Mouse (Mus musculus) lung, postnatal 0 days (tissue): ENCODE results near the gene Nat8f2. TPM values are rescaled to one million over a fixed set of nuclear protein-coding genes. Genes with fewer than 3 reads are reported as not detected.
A peak's percentile ranks its signal among the peaks of the same experiment; 100 is the strongest.
"Not testable (repeated sequence)": the region's sequence is repeated elsewhere in the genome, so short reads cannot be mapped to it uniquely, and the experiment has no call there.

Experiments
- ATAC-seq: fragments of 200-750 bp; cut with Nextera tagmentation; 2 replicates; pipeline ENCODE4 v1.8.0; 2017; ENCODE audit warnings: moderate library complexity
- DNase-seq: peaks from one replicate; pipeline ENCODE4 v3.0.0-alpha.2; 2016; ENCODE audit warnings: low spot score
- H3K27ac ChIP-seq: fragments of 300-500 bp; sonication (generic); 2 replicates; pipeline ENCODE4 v1.5.1; 2014; ENCODE audit warnings: antibody characterized with exemption, mild to moderate bottlenecking, low read length, mixed read lengths
- H3K27me3 ChIP-seq: fragments of 300-500 bp; sonication (generic); replicated peaks from 2 replicates; pipeline ENCODE4 v1.6.1; 2014; ENCODE audit warnings: low read length, mixed read lengths; ENCODE audit not compliant: insufficient read depth
- H3K36me3 ChIP-seq: fragments of 300-500 bp; sonication (generic); 2 replicates; pipeline ENCODE4 v1.6.1; 2014; ENCODE audit warnings: low read length, mixed read lengths; ENCODE audit not compliant: insufficient read depth
- H3K4me1 ChIP-seq: fragments of 300-500 bp; sonication (generic); 2 replicates; pipeline ENCODE4 v1.6.1; 2014; ENCODE audit warnings: antibody characterized with exemption, low read depth, low read length, mixed read lengths; ENCODE audit not compliant: insufficient read depth
- H3K4me2 ChIP-seq: fragments of 300-500 bp; sonication (generic); replicated peaks from 2 replicates; pipeline ENCODE4 v1.6.1; 2014; ENCODE audit warnings: low read depth, mild to moderate bottlenecking, low read length, moderate library complexity, mixed read lengths
- H3K4me3 ChIP-seq: fragments of 300-500 bp; sonication (generic); 2 replicates; pipeline ENCODE4 v1.5.1; 2014; ENCODE audit warnings: low read depth, low read length
- H3K9ac ChIP-seq: fragments of 300-500 bp; sonication (generic); replicated peaks from 2 replicates; pipeline ENCODE4 v1.6.1; 2014; ENCODE audit warnings: low read depth, mild to moderate bottlenecking
- H3K9me3 ChIP-seq: fragments of 300-500 bp; sonication (generic); 2 replicates; pipeline ENCODE4 v1.6.1; 2016; ENCODE audit warnings: low read length, mixed read lengths
- CTCF ChIP-seq: IDR thresholded peaks from 2 replicates; pipeline ENCODE4 v1.5.1; 2016; ENCODE audit warnings: antibody characterized with exemption, mild to moderate bottlenecking
- EP300 ChIP-seq: IDR thresholded peaks from 2 replicates; pipeline ENCODE4 v1.6.1; 2016; ENCODE audit warnings: antibody characterized with exemption, mild to moderate bottlenecking, control low read depth
- WGBS: fragments of 180-500 bp; shearing (Covaris S2); extraction: QIAGEN DNeasy Blood & Tissue Kit; methylation state at CpG from one replicate; pipeline ENCODE4 v1.1.7; 2014; 5-methylcytosine and 5-hydroxymethylcytosine counted together
- polyA plus RNA-seq: library from polyadenylated mRNA; unstranded; fragments of >200 nt; fragmentation: Nextera tagmentation; extraction: Ambion mirVana; gene quantifications from 2 replicates; pipeline ENCODE4 v1.2.1, GENCODE M21; 2015

The Nat8f2 gene
- polyA plus RNA-seq, 1 experiment from 2014 or later: not detected

DNA sequence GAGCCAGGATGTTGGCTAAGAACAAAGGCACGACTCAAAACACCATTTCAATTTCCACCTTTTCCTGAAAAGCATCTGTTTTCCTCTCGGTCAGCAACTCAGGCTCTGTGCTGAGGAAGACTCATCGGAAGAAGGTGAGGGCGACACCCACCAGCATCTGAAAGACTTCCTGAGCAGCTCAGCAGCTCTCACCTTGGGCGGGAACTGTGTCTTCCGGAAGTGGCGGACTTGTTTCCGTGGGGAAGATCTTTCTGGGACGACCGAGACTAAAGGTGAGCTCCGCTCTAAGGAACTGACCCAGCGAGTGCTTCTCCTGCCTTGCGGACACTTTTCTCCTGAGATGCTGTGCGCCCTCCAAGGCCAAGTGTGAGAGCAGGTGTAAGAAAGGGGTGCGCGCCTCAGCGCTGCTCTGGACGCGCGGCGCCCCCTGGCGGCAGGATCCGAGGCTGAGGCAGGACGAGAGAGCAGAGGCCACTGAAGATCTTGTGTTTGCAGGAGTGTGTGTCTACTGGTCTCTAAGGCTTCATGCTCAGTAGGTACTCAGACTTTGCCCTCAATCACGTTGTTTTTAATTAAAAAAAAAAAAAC lies 26.2 kb upstream of the Nat8f2 start:
- H3K4me2 ChIP-seq, H3K27ac ChIP-seq, H3K4me1 ChIP-seq, H3K9ac ChIP-seq, H3K4me3 ChIP-seq, H3K36me3 ChIP-seq, H3K9me3 ChIP-seq, DNase-seq, H3K27me3 ChIP-seq, ATAC-seq: not testable (repeated sequence)
- WGBS: 68% methylated on average over 25 of the region's 25 CpGs
- TF ChIP-seq CTCF: peak; percentile 66

DNA sequence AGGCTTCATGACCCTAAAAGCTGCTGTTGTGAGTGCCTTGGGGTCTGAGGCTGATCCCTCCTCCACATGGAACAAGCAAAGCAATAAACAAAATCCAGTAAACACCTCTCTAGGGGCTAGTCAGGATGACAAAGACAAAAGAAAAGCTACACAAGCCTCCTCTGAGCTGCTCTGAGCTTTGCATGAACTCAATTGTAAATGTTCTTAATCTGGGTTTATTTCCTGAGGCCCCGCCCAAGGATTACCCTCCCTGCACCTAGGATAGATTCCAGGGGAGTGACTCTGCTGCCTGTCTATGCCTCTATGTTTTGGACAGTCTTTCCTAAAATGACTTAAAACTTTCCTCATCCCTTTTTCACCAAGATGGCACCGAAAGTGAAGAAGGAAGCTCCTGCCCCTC lies 20.0 kb upstream of the Nat8f2 start:
- DNase-seq: no peak
- no peak for ATAC-seq
- Histone ChIP-seq H3K9me3 (no peaks in the 10 kb centered on the region; the same call in 1 of the 2 replicates), H3K4me1 (no peaks in the 10 kb centered on the region), H3K4me3 (no peak overlapping the region), H3K27me3 (no peaks in the 10 kb centered on the region), H3K36me3 (no peaks in the 10 kb centered on the region), H3K4me2 (no peak overlapping the region), H3K9ac (no peak overlapping the region), H3K27ac (no peak overlapping the region)
- 95% methylated on average over 2 of the region's 2 CpGs for WGBS
- TF ChIP-seq EP300 (no peak), CTCF (no peak)

DNA sequence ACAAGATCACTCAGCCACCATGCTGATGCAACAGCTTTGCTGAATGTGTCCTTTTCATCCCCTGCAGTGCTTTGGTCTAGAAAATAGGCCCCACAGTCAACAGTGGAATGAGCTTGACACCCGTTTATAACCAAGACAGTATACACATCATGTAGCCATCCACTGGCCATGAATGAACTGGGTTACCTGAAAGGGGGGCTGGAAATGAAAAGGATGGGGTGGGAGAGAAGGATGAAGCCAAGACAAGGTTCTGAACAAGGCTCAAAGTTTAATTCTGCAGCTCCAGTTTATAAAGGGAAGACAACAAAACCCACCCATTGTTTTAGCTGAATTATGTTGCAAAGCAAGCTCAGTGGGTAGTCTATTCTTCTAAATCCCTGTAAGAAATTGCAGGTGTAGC lies 15.4 kb upstream of the Nat8f2 start:
- Histone ChIP-seq H3K4me1 (no peaks in the 10 kb centered on the region), H3K27ac (no peak overlapping the region), H3K27me3 (no peaks in the 10 kb centered on the region), H3K4me3 (no peak overlapping the region), H3K9me3 (peaks cover 3% of the 10 kb centered on the region; the same call in 1 of the 2 replicates), H3K9ac (no peak overlapping the region), H3K4me2 (no peak overlapping the region), H3K36me3 (no peaks in the 10 kb centered on the region)
- TF ChIP-seq CTCF: no peak
- TF ChIP-seq EP300: no peak
- no peak for ATAC-seq
- 82% methylated on average over 1 of the region's 1 CpGs for WGBS
- DNase-seq: no peak

DNA sequence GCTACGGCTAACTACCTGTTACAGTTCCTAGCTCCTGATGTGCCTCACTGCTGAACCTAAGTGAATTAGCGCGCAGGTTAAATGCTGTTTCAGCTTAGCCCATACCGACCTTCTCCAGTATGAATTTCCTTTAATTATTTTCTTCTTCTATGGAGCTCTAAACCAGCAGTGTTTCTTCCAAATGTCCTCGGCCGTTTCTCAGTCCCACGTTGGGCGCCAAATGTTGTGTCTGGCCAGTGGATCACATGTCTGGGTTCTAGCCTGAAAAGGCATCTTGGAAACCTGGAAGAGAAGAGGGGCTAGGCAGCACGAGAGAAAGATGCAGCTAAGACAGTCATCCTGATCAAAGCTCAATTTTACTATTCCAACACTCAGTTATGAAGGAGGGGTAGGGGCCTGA lies 14.3 kb upstream of the Nat8f2 start:
- not testable (repeated sequence) for H3K36me3 ChIP-seq, DNase-seq, H3K9me3 ChIP-seq, H3K27ac ChIP-seq, H3K9ac ChIP-seq, H3K27me3 ChIP-seq, H3K4me2 ChIP-seq, H3K4me3 ChIP-seq, ATAC-seq, H3K4me1 ChIP-seq
- 92% methylated on average over 9 of the region's 9 CpGs for WGBS

DNA sequence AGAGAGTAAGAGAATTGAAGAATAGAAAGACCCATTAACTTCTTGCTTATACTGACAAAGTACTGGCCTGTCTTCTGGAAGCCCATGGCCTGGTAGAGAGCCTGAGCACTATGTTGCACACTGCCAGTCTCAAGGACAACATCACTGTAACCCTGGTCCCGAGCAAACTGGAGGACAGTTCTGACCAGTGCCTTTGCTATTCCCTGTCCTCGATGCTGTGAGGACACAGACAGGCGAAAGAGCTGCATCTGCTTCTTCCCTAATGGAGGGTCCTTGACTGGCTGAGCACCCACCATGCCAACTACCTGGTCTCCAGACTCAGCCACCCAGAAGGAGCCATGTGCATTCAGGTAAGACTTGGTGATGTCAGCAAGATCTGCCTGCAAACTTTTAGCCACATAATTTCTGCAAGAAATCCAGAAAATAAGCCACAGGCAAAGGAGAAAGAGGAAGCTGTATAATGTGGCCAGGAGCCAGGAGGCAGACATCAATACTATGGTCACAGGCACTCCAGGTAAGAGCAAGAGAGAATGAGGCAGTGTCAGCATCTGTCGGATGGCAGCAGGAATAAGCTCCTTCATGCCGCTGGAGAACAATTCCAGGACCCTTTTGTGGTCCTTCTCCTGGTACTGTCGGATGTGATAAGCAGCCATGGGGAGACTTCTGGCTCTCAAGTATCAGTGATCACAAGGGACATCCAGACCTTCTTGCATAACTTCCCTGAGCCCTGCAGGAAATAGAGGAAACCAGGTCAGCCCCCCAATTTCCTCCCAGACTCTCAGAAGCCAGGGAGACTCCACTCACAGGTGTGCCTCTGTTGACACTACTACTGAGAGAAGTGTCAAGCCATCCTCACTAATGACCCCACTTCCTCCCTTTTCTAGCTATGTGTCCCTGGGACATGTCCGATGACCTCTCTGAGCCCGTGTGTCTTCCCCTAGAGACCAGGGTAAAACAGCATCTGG lies 950 bp downstream of the Nat8f2 start:
- DNase-seq: no peak
- Histone ChIP-seq H3K9me3 (no peaks in the 10 kb centered on the region), H3K4me3 (no peak overlapping the region), H3K9ac (no peak overlapping the region), H3K4me1 (no peaks in the 10 kb centered on the region), H3K27ac (no peak overlapping the region), H3K36me3 (no peaks in the 10 kb centered on the region), H3K27me3 (no peaks in the 10 kb centered on the region), H3K4me2 (no peak overlapping the region)
- no peak for ATAC-seq
- 66% methylated on average over 8 of the region's 8 CpGs for WGBS
- no peak for TF ChIP-seq CTCF
- TF ChIP-seq EP300: no peak

DNA sequence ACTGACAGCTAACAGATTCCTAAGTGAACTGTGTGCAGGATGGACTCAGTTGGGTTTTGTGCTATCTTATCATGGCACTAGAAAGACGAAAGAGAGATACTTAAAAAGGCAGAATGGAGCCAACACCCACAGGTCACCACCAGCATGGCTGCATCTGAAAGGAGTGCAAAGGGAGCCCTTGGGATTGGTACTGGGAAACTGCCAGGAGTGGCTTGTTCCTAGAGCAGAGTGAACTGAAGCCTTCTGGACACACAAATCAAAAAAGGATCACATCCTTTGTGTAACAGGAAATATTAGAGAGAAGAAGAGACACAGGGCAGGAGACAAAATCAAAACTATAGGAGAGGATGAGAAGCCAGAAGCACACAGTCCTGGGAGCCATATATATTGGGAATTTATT lies 2.0 kb downstream of the Nat8f2 start:
- not testable (repeated sequence) for H3K9ac ChIP-seq, ATAC-seq, H3K4me2 ChIP-seq, H3K9me3 ChIP-seq, H3K27ac ChIP-seq, H3K27me3 ChIP-seq, H3K4me1 ChIP-seq, DNase-seq, H3K4me3 ChIP-seq, H3K36me3 ChIP-seq
- WGBS: 77% methylated on average over 1 of the region's 1 CpGs

DNA sequence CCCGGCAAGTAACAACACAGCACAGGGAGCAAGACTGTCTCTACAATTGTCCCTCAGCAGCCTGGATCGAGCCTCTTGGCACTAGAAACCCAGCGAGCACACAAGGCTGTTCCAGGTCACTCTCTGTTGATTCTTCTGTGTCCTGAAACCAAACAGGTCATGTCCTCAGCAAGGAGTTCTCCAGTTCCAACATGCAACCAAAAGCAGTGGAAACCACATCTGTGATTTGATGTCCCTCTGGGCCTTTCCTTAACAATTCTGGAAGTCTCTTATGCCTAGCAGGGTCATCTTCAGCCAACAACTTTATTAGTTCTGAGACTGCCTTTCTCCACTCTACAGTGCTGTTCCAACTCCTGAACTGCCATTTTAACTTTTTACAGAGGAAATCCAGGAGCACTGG lies 2.8 kb downstream of the Nat8f2 start:
- not testable (repeated sequence) for H3K4me2 ChIP-seq, H3K36me3 ChIP-seq, H3K27me3 ChIP-seq, H3K27ac ChIP-seq, H3K4me1 ChIP-seq, H3K9me3 ChIP-seq, DNase-seq, H3K4me3 ChIP-seq, H3K9ac ChIP-seq, ATAC-seq
- WGBS: 80% methylated on average over 3 of the region's 3 CpGs

DNA sequence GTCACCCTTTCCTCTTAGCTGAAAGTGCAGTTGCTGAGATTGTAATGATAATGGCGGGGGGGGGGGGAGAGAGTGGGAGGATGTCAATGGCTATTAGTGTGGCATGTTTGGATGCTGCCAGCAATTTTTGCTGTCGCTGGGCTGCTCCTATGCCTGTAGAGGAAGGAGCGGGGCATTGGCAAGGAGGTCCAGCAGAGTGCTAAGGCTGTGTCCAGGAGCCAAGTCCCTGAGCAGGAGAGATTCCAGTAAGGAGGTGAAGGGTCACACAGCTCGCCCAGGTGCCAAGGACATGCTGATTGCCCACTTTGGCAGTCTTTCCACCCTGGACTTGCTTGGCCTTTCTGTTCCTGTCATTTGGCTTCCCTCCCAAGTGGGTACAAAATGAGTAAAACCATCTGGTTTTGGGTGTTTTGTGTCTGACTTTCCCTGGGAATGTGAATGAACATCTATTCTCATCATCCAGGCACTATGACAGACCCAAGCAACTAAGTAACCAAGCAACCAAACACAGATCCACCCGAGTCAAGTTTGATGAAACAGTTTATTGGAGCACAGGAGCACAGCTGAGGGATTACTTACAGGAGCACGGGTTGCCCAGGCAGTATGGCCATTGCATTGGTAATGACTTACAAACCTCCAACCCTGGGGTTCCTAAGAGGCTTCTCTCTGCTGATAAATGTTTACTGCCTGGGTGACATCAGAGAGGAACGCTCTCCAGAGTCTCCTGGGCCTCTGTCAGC lies 3.9 kb downstream of the Nat8f2 start:
- H3K4me2 ChIP-seq, H3K9me3 ChIP-seq, H3K27ac ChIP-seq, H3K36me3 ChIP-seq, H3K27me3 ChIP-seq, H3K9ac ChIP-seq, DNase-seq, ATAC-seq, H3K4me3 ChIP-seq, H3K4me1 ChIP-seq: not testable (repeated sequence)
- WGBS: 59% methylated on average over 6 of the region's 7 CpGs
